Mouse (Mus musculus) MEL (cell line): ENCODE results near the gene Dgke. TPM values are rescaled to one million over a fixed set of nuclear protein-coding genes. Genes with fewer than 3 reads are reported as not detected.

Experiments
- DNase-seq: peaks from one replicate; pipeline ENCODE4 v3.0.0; 2011; ENCODE audit warnings: low read depth, low spot score
- H3K27ac ChIP-seq: 2 replicates; pipeline ENCODE4 v1.5.1; 2012; ENCODE audit warnings: low read depth, mild to moderate bottlenecking, control low read depth, low read length, moderate library complexity; ENCODE audit not compliant: control insufficient read depth
- H3K27me3 ChIP-seq, 2 experiments: fragments of 150-350 bp in 1 of 2; sonication (generic) in 1 of 2; 2 replicates each; pipeline ENCODE4 v1.6.1; 2012; ENCODE audit warnings: low read length in 2 of 2, mild to moderate bottlenecking in 2 of 2, improper control_type of control experiment in 1 of 2, moderate library complexity in 1 of 2; ENCODE audit not compliant: insufficient read depth in 2 of 2, control insufficient read depth in 1 of 2
- H3K36me3 ChIP-seq, 2 experiments: 2 replicates each; pipeline ENCODE4 v1.6.1; 2012 to 2014; ENCODE audit warnings: low read length in 2 of 2, improper control_type of control experiment in 1 of 2, inconsistent platforms in 1 of 2, mild to moderate bottlenecking in 1 of 2; ENCODE audit not compliant: insufficient read depth in 2 of 2, control insufficient read depth in 1 of 2
- H3K4me1 ChIP-seq, 2 experiments: fragments of 150-350 bp in 1 of 2; sonication (generic) in 1 of 2; 2 replicates each; pipeline ENCODE4 v1.6.1; 2012; ENCODE audit warnings: low read length in 2 of 2, improper control_type of control experiment in 1 of 2, mild to moderate bottlenecking in 1 of 2; ENCODE audit not compliant: insufficient read depth in 2 of 2, control insufficient read depth in 1 of 2
- H3K4me3 ChIP-seq, 2 experiments: fragments of 150-350 bp in 1 of 2; sonication (generic) in 1 of 2; 2 replicates each; pipeline ENCODE4 v1.5.1; 2012; ENCODE audit warnings: low read depth in 2 of 2, low read length in 2 of 2, mild to moderate bottlenecking in 2 of 2, moderate library complexity in 2 of 2, control low read depth in 1 of 2, improper control_type of control experiment in 1 of 2; ENCODE audit not compliant: control insufficient read depth in 1 of 2, insufficient read depth in 1 of 2
- H3K79me2 ChIP-seq: 2 replicates; pipeline ENCODE4 v1.6.1; 2012; ENCODE audit warnings: mild to moderate bottlenecking, low read length, moderate library complexity; ENCODE audit not compliant: control insufficient read depth, poor library complexity, insufficient read depth
- H3K9ac ChIP-seq: 2 replicates; pipeline ENCODE4 v1.6.1; 2012; ENCODE audit warnings: low read depth, mild to moderate bottlenecking, control low read depth, low read length, moderate library complexity; ENCODE audit not compliant: control insufficient read depth, poor library complexity, severe bottlenecking
- H3K9me3 ChIP-seq: fragments of 150-350 bp; sonication (generic); replicated peaks from 2 replicates; pipeline ENCODE4 v1.6.1; 2012; ENCODE audit warnings: mild to moderate bottlenecking, low read length, improper control_type of control experiment, moderate library complexity; ENCODE audit not compliant: insufficient read depth
- BHLHE40 ChIP-seq: IDR thresholded peaks from 2 replicates; pipeline ENCODE4 v1.6.1; 2012; ENCODE audit warnings: low read depth, mild to moderate bottlenecking, inconsistent platforms, low read length, improper control_type of control experiment, borderline replicate concordance
- CHD1 ChIP-seq: IDR thresholded peaks from 2 replicates; pipeline ENCODE4 v1.6.1; 2012; ENCODE audit warnings: low read depth, mild to moderate bottlenecking, inconsistent platforms, low read length, improper control_type of control experiment
- CHD2 ChIP-seq: IDR thresholded peaks from 2 replicates; pipeline ENCODE4 v1.6.1; 2011; ENCODE audit warnings: low read length, improper control_type of control experiment
- E2F4 ChIP-seq: IDR thresholded peaks from 2 replicates; pipeline ENCODE4 v1.6.1; 2011; ENCODE audit warnings: low read depth, low read length, improper control_type of control experiment, borderline replicate concordance
- ELF1 ChIP-seq: IDR thresholded peaks from 2 replicates; pipeline ENCODE4 v1.6.1; 2014; ENCODE audit warnings: low read depth, mild to moderate bottlenecking, inconsistent platforms, low read length, improper control_type of control experiment, moderate library complexity
- EP300 ChIP-seq, 2 experiments: IDR thresholded peaks; 2 replicates each; pipeline ENCODE4 v1.6.1; 2011; ENCODE audit warnings: improper control_type of control experiment in 2 of 2, low read length in 2 of 2, low read depth in 1 of 2, mild to moderate bottlenecking in 1 of 2
- ETS1 ChIP-seq: IDR thresholded peaks from 2 replicates; pipeline ENCODE4 v1.6.1; 2012; ENCODE audit warnings: low read depth, mild to moderate bottlenecking, inconsistent platforms, low read length, improper control_type of control experiment, moderate library complexity
- GABPA ChIP-seq: IDR thresholded peaks from 2 replicates; pipeline ENCODE4 v1.6.1; 2012; ENCODE audit warnings: low read depth, mild to moderate bottlenecking, inconsistent platforms, low read length, improper control_type of control experiment, moderate library complexity
- GATA1 ChIP-seq: IDR thresholded peaks from 2 replicates; pipeline ENCODE4 v1.6.1; 2011; ENCODE audit warnings: low read depth, low read length, improper control_type of control experiment
- HCFC1 ChIP-seq: IDR thresholded peaks from 2 replicates; pipeline ENCODE4 v1.6.1; 2012; ENCODE audit warnings: low read depth, mild to moderate bottlenecking, inconsistent platforms, low read length, improper control_type of control experiment, moderate library complexity
- KAT2A ChIP-seq: conservative IDR thresholded peaks from 2 replicates; pipeline ENCODE4 v1.6.1; 2012; ENCODE audit warnings: low read depth, low read length, improper control_type of control experiment, inconsistent platforms
- MAFK ChIP-seq: IDR thresholded peaks from 2 replicates; pipeline ENCODE4 v1.6.1; 2011; ENCODE audit warnings: low read depth, mild to moderate bottlenecking, low read length, improper control_type of control experiment, borderline replicate concordance
- MAX ChIP-seq: IDR thresholded peaks from 2 replicates; pipeline ENCODE4 v1.6.1; 2011; ENCODE audit warnings: low read length, improper control_type of control experiment
- MAZ ChIP-seq: IDR thresholded peaks from 2 replicates; pipeline ENCODE4 v1.6.1; 2012; ENCODE audit warnings: low read depth, mild to moderate bottlenecking, inconsistent platforms, low read length, improper control_type of control experiment
- MEF2A ChIP-seq: IDR thresholded peaks from 2 replicates; pipeline ENCODE4 v1.6.1; 2014; ENCODE audit warnings: low read depth, mild to moderate bottlenecking, inconsistent platforms, low read length, improper control_type of control experiment; ENCODE audit not compliant: poor library complexity, insufficient replicate concordance, severe bottlenecking; ENCODE audit errors: extremely low read depth
- MXI1 ChIP-seq: IDR thresholded peaks from 2 replicates; pipeline ENCODE4 v1.6.1; 2011; ENCODE audit warnings: mild to moderate bottlenecking, low read depth, low read length, improper control_type of control experiment
- MYB ChIP-seq: IDR thresholded peaks from 2 replicates; pipeline ENCODE4 v1.6.1; 2011; ENCODE audit warnings: mild to moderate bottlenecking, low read depth, low read length, improper control_type of control experiment
- NRF1 ChIP-seq: IDR thresholded peaks from 2 replicates; pipeline ENCODE4 v1.6.1; 2014; ENCODE audit warnings: low read depth, mild to moderate bottlenecking, inconsistent platforms, low read length, improper control_type of control experiment, moderate library complexity; ENCODE audit not compliant: poor library complexity, insufficient read depth, severe bottlenecking
- POLR2A ChIP-seq, 2 experiments: IDR thresholded peaks; 2 replicates each; pipeline ENCODE4 v1.6.1; 2011 to 2012; ENCODE audit warnings: low read length in 2 of 2, mild to moderate bottlenecking in 2 of 2, control low read depth in 1 of 2, improper control_type of control experiment in 1 of 2, low read depth in 1 of 2, moderate library complexity in 1 of 2; ENCODE audit not compliant: control insufficient read depth in 1 of 2, insufficient read depth in 1 of 2, poor library complexity in 1 of 2
- POLR2AphosphoS2 ChIP-seq: IDR thresholded peaks from 2 replicates; pipeline ENCODE4 v1.6.1; 2011; ENCODE audit warnings: low read length, improper control_type of control experiment
- POLR2AphosphoS5 ChIP-seq: IDR thresholded peaks from 2 replicates; pipeline ENCODE4 v1.6.1; 2012; ENCODE audit warnings: low read depth, borderline replicate concordance, mild to moderate bottlenecking, inconsistent platforms, low read length, moderate library complexity, mixed read lengths
- RAD21 ChIP-seq: IDR thresholded peaks from 2 replicates; pipeline ENCODE4 v1.6.1; 2011; ENCODE audit warnings: mild to moderate bottlenecking, low read depth, low read length, improper control_type of control experiment
- RCOR1 ChIP-seq: IDR thresholded peaks from 2 replicates; pipeline ENCODE4 v1.6.1; 2012; ENCODE audit warnings: low read depth, mild to moderate bottlenecking, inconsistent platforms, low read length, improper control_type of control experiment
- SIN3A ChIP-seq: IDR thresholded peaks from 2 replicates; pipeline ENCODE4 v1.6.1; 2012; ENCODE audit warnings: low read length, improper control_type of control experiment, inconsistent platforms
- SMC3 ChIP-seq: IDR thresholded peaks from 2 replicates; pipeline ENCODE4 v1.6.1; 2011; ENCODE audit warnings: low read depth, low read length, improper control_type of control experiment
- TAL1 ChIP-seq: IDR thresholded peaks from 2 replicates; pipeline ENCODE4 v1.6.1; 2012; ENCODE audit warnings: mild to moderate bottlenecking, inconsistent platforms, low read length, moderate library complexity, mixed read lengths
- TBP ChIP-seq: IDR thresholded peaks from 2 replicates; pipeline ENCODE4 v1.8.0; 2011; ENCODE audit warnings: low read depth, low read length, improper control_type of control experiment
- TCF12 ChIP-seq: IDR thresholded peaks from 2 replicates; pipeline ENCODE4 v1.6.1; 2014; ENCODE audit warnings: low read depth, mild to moderate bottlenecking, inconsistent platforms, low read length, improper control_type of control experiment, moderate library complexity
- UBTF ChIP-seq: IDR thresholded peaks from 2 replicates; pipeline ENCODE4 v1.6.1; 2012; ENCODE audit warnings: low read depth, mild to moderate bottlenecking, inconsistent platforms, low read length, improper control_type of control experiment, moderate library complexity, borderline replicate concordance; ENCODE audit not compliant: insufficient read depth
- USF1 ChIP-seq: IDR thresholded peaks from 2 replicates; pipeline ENCODE4 v1.6.1; 2014; ENCODE audit warnings: low read depth, mild to moderate bottlenecking, inconsistent platforms, low read length, improper control_type of control experiment, moderate library complexity
- USF2 ChIP-seq, 2 experiments: IDR thresholded peaks; 2 replicates each; pipeline ENCODE4 v1.6.1; 2011 to 2012; ENCODE audit warnings: improper control_type of control experiment in 2 of 2, low read length in 2 of 2, borderline replicate concordance in 1 of 2, inconsistent platforms in 1 of 2, low read depth in 1 of 2, mild to moderate bottlenecking in 1 of 2; ENCODE audit not compliant: insufficient read depth in 1 of 2
- ZMIZ1 ChIP-seq: IDR thresholded peaks from 2 replicates; pipeline ENCODE4 v1.6.1; 2012; ENCODE audit warnings: low read depth, mild to moderate bottlenecking, inconsistent platforms, low read length, improper control_type of control experiment, moderate library complexity
- ZNF384 ChIP-seq: IDR thresholded peaks from 2 replicates; pipeline ENCODE4 v1.6.1; 2012; ENCODE audit warnings: low read depth, mild to moderate bottlenecking, inconsistent platforms, low read length, improper control_type of control experiment
- polyA plus RNA-seq, 2 experiments: library from polyadenylated mRNA; stranded (reverse) in 1 of 2; unstranded in 1 of 2; fragments of >175 nt in 1 of 2; fragments of >200 nt in 1 of 2; gene quantifications; 2 replicates each; pipeline versions ENCODE4 v1.2.1 to v1.2.4; 2012; ENCODE audit warnings: low replicate concordance in 2 of 2, low read depth in 1 of 2; ENCODE audit not compliant: insufficient read length in 2 of 2, insufficient read depth in 1 of 2, missing spikeins in 1 of 2
- total RNA-seq: library from RNA; depleted of rRNA; stranded (reverse); fragments of 300-350 nt; gene quantifications from 2 replicates; pipeline ENCODE4 v1.2.3, GENCODE M21; 2012

Dgke gene
- total and polyA plus RNA-seq, 3 experiments, result 5.2 to 6.4 TPM; not detected in 1

- TF ChIP-seq CHD1, result no peak
Observed at GRCm38 (mm10) chr11:89020681-89021305, 45.9 kb downstream of the Dgke start (continued).

- no peak overlapping the region for H3K9ac ChIP-seq
- no peak overlapping the region for H3K4me3 ChIP-seq
- DNase-seq, result peak; percentile 64
- no peaks in the 10 kb centered on the region for H3K27me3 ChIP-seq
- no peaks in the 10 kb centered on the region for H3K79me2 ChIP-seq
- H3K27ac ChIP-seq, result peak overlapping the region; percentile 15; the same call in 1 of the 2 replicates
- no peaks in the 10 kb centered on the region for H3K9me3 ChIP-seq
- peaks cover 15 to 46% of the 10 kb centered on the region in 2 experiments for H3K4me1 ChIP-seq
- H3K36me3 ChIP-seq, result peaks cover 5 to 44% of the 10 kb centered on the region in 2 experiments
- TF ChIP-seq POLR2AphosphoS2, result no peak
- peak; percentile 67 for TF ChIP-seq GATA1
- TF ChIP-seq MYB, result no peak
- no peak for TF ChIP-seq RAD21
- TF ChIP-seq ETS1, result peak; percentile 39
- peak; percentile 67 for TF ChIP-seq TCF12
- TF ChIP-seq ZNF384, result no peak
- no peak for TF ChIP-seq KAT2A
- no peak for TF ChIP-seq MAFK
- TF ChIP-seq CHD2, result no peak
- no peak for TF ChIP-seq USF2 (IDR thresholded peaks at IDR 0.05; ENCODE audit: borderline replicate concordance in 1 of 2, insufficient read depth in 1 of 2, low read depth in 1 of 2, low read length in 2 of 2)
- no peak for TF ChIP-seq USF1
- TF ChIP-seq MXI1, result no peak
- TF ChIP-seq TBP, result peak; percentile 45; the same call in 1 of the 2 replicates
- TF ChIP-seq HCFC1, result no peak
- TF ChIP-seq MAZ, result no peak
- peak; percentile 22; the same call in 1 of the 2 replicates for TF ChIP-seq SIN3A
- TF ChIP-seq POLR2A (IDR thresholded peaks at IDR 0.05; ENCODE audit: control insufficient read depth in 1 of 2, insufficient read depth in 1 of 2, low read depth in 1 of 2, low read length in 2 of 2, poor library complexity in 1 of 2), result no peak
- TF ChIP-seq ZMIZ1, result no peak
- no peak for TF ChIP-seq MEF2A
- no peak for TF ChIP-seq MAX
- TF ChIP-seq SMC3, result no peak
- TF ChIP-seq BHLHE40, result peak; percentile 56; the same call in 1 of the 2 replicates
- peak; percentile 59 to 73 for TF ChIP-seq EP300 (IDR thresholded peaks at IDR 0.05; ENCODE audit: low read depth in 1 of 2, low read length in 2 of 2)
- no peak for TF ChIP-seq NRF1
- TF ChIP-seq TAL1, result peak; percentile 95
- TF ChIP-seq POLR2AphosphoS5, result no peak
- no peak for TF ChIP-seq UBTF
- TF ChIP-seq ELF1, result no peak
- no peak for TF ChIP-seq RCOR1
- no peak for TF ChIP-seq GABPA
- TF ChIP-seq E2F4, result no peak
Observed at GRCm38 (mm10) chr11:89017514-89018182, 49.0 kb downstream of the Dgke start.
